Mouse (Mus musculus): ENCODE results near the gene Gm45808.
"Not testable (repeated sequence)": the region's sequence is repeated elsewhere in the genome, so short reads cannot be mapped to it uniquely, and the experiment has no call there.

Gene Gm45808

GRCm38 (mm10) chr7:45486761-45487415 is at the start of gene Gm45808:
Gm45808 (minus strand) TSS chr7:45486811.
- DNase-seq: no peak

DNA sequence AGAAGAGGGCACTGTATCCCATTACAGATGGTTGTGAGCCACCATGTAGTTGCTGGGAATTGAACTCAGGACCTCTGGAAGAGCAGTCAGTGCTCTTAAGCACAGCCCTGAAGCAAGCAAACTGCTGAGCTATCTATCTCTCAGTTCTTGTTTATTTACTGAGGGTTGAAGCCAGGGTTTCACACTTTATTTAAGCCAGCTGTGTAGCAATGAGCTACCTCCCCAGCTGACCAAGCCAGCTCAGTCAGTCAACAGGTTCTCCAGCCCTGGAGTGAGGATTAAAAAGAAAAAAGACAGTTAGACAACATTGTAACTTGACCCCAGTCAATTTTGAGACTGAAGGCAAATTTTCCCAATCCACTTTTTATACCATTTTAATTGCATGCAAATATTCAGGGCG is 49.1 kb upstream of the Gm45808 start:
- no peak for DNase-seq

DNA sequence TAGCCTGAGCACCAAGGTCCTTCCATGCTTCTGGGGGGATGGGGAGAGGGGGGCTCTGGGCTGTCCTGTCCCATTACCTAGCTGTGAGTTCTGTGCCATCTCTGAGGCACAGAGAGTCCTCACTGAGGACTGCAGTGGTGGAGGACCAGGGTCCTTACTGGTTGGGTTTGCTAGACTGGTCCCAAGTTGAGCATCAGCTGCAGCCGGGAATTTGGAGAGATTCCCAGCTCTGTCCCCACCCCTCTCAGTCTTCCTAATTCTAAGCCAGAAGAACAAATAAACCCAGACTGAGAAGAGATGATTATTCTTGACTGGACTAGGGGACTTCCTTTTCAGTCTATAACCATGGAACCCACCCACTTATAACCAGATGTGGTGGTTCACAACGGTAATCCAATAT is 44.0 kb upstream of the Gm45808 start:
- DNase-seq: no peak

- no peak for DNase-seq
These were observed 42.9 kb upstream of the Gm45808 start for GRCm38 (mm10) chr7:45529461-45529860.

DNA sequence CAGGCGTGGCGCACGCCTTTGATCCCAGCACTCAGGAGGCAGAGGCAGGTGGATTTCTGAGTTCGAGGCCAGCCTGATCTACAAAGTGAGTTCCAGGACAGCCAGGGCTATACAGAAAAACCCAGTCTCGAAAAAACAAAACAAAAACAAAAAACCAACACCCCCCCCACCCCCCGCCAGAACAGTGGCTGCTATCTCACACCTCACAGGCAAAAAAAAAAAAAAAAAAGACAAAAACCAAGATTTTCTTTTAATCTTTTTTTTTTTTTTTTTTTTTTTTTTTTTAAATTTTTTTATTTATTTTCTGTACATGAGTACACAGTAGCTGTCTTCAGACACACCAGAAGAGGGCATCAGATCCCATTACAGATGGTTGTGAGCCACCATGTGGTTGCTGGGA is 40.6 kb upstream of the Gm45808 start:
- not testable (repeated sequence) for DNase-seq

DNA sequence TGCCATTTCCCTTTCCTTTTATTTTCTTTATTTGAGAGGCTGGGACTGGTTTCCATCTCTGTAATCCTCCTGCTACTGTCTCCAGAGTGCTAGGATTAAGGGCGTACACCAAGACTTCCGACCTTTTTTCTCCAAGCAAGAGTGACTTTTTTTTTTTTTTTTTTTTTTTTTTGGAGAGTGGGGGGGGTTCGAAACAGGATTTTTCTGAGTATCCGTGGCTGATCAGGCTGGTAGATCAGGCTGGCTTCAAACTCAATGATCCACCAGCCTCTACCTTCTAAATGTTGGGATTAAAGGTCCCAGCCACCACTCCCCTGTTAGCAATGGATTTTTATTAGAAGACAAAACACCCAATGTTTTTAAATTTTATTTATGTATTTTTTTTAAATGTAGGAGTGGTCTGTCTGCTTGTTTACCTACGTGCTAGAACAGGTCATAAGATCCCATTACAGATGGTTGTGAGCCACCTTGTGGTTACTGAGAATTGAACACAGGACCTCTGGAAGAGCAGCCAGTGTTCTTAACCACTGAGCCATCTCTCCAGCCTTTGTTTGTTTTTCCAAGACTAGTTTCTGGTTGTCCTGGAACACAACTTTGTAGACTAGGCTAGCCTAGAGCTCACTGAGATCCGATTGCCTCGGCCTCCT is 40.0 kb upstream of the Gm45808 start:
- DNase-seq: peak; percentile 55

GRCm38 (mm10) chr7:45525809-45526473 is 39.3 kb upstream of the Gm45808 start, which contains the start of the genes Ppp1r15a and Plekha4:
Ppp1r15a (minus strand) TSS chr7:45526268.
Plekha4 (plus strand) TSS chr7:45526330.
- DNase-seq: peak; percentile 96

- DNase-seq: no peak
These were observed 38.4 kb upstream of the Gm45808 start for GRCm38 (mm10) chr7:45524841-45525621.

DNA sequence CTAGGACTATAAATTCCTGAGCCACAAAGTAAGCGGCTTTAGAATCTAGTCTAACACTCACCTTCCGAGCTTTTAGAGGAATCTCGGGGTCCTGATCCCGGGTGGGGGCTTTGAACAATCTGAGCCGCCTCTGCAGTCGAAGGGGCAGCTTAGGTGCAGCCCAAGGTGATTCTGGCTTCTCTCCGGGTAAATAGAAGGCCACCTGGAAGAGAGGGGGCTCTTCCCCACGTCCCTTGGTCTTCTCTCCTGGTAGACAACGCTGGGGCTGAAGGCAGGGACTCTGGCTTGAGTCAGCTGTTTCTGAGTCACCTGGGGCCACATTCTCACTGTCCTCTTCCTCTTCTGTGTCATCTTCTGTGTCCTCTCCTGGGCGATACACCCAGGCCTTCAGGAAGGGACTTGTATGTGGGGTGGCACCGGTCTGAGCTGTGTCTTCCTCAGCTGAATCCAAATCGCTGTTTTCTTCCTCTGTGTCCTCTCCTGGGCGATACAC is 37.1 kb upstream of the Gm45808 start:
- DNase-seq: no peak

DNA sequence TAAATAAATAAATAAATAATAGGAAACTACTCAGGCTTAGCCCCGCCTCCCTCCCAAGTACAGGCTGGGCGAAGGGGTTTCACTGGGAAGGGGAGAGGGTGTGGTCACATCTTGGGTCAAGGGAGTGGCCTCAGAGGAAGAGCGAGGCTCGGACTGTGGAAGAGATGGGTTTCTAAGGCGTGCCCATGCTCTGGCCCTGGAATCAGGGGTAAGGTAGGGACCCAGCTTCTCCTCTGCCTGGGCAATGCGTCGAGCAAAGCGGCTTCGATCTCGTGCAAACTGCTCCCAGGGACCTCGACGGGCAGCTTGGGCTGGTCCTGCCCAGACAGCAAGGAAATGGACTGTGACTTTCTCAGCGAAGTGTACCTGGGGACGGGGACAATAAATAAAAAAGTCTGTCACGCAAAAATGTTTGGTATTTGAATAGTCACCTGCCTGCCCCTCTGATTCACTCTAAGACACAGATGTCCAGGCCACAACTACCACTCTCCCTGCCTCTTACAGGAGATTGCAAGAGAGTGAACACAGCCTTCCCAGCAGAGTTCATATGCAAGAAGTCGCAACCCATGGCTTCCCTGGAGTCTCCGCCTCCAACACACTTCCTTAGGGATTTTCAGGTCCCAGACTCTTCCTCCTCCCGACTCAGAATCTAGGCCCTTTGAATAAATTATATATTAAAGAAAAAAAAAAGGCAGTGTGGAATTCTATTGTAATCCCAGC is 36.5 kb upstream of the Gm45808 start:
- no peak for DNase-seq

DNA sequence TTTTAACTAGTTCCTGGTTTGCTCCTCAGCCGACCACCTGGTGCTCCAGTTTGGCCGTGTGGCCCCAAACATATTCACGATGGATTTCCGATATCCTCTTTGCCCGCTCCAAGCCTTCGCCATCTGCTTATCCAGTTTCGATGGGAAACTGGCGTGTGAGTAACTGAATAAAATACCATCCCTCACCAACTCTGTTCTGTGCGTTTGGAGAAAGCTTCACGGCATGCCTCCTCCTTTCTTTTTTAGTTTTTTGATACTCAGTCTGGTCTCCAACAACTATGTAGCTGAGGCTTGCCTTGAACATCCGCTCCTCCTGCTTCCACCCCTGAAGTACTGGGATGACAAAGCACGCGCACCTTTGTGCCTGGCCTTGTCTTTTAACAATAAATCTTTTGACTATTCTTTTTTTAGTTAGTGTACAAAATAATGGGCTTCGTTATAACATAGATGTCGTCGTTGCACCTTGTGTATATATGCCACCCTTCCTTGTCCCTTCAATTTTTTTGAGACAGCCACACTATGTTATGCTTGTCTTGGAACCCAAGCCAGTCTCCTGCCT is 35.7 kb upstream of the Gm45808 start:
- DNase-seq: no peak

GRCm38 (mm10) chr7:45521728-45522184 is 35.1 kb upstream of the Gm45808 start:
- DNase-seq: peak; percentile 96

DNA sequence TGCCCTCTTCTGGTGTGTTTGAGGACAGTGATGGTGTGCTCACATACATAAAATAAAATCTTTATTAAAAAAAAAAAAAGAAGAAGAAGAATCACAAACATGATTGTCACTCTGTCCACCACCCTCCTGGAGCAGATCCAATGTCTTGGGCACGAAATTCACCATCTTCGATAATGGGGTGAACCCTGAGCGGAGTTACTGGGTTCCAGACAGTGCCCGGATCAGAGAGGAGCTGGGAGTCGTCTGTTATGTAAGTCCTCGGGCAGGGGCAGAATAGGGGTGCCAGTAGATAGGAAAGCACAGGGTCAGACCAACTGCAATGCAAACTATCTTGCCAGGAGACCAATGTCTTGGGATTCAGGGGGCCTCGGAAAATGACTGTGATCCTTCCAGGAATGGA is 34.0 kb upstream of the Gm45808 start:
- no peak for DNase-seq

GRCm38 (mm10) chr7:45519345-45520120 is 32.9 kb upstream of the Gm45808 start:
- peak; percentile 73 for DNase-seq

- no peak for DNase-seq
These were observed 32.0 kb upstream of the Gm45808 start for GRCm38 (mm10) chr7:45518618-45519017.

GRCm38 (mm10) chr7:45516846-45517245 is 30.2 kb upstream of the Gm45808 start:
- DNase-seq: not testable (repeated sequence)

DNA sequence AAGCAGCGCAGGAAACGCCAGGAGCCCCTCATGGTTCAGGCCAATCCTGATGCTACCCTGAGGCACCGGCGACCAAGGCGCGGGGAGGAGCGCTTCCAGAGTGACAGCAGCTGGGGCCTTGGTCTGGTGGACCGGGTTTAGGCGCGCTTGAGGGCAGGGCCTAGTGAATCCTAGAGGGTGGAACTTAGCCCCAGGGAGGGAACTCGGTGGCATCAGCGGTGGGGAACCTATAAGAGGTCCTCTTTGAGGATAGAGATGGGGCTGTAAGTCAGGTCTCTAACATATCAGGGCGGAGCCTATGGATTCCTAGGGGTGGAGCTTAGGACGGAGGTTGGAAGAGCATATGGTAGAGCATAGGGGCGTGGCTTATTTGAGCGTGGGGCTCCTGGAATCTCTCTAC is 28.8 kb upstream of the Gm45808 start:
- no peak for DNase-seq

DNA sequence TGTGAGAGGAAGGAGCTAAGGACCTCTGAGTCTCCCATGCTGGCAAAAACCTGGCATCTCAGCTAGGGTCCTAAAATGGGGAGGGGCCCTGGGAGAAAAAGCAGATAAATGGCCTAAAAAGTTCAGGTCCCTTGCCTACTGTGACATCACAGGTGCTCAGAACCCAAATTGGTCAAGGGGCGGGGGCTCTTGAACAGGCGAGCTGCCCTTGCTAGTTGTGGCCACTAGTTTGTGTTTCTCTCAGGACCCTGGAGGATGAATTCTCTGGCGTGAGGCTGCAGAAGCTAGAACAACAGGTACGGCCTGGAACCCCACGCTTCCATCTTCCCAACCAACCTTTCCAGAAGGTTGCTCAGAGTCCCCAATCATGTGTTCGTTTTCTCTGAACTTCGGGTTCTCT is 27.8 kb upstream of the Gm45808 start:
- no peak for DNase-seq

- DNase-seq: peak; percentile 95
These were observed 23.5 kb upstream of the Gm45808 start, which contains the start of gene Nucb1 for GRCm38 (mm10) chr7:45509912-45510787. Nucb1 (minus strand) TSS chr7:45510406.
